Mouse (Mus musculus) embryonic fibroblast, embryonic 13.5 days (primary cell): ENCODE data around the gene Aqp9. TPM values are rescaled to one million over a fixed set of nuclear protein-coding genes. Genes with fewer than 3 reads are reported as not detected.

Experiments
- H3K27ac ChIP-seq: 2 replicates; pipeline ENCODE4 v1.5.1; 2012; ENCODE audit warnings: low read length, control low read depth, inconsistent platforms; ENCODE audit not compliant: insufficient read depth
- H3K4me1 ChIP-seq: 2 replicates; pipeline ENCODE4 v1.6.1; 2011; ENCODE audit warnings: low read length; ENCODE audit not compliant: control insufficient read depth, insufficient read depth
- H3K4me3 ChIP-seq: 2 replicates; pipeline ENCODE4 v1.5.1; 2011; ENCODE audit warnings: mild to moderate bottlenecking, control low read depth, low read length; ENCODE audit not compliant: insufficient read depth
- CTCF ChIP-seq: IDR thresholded peaks from 2 replicates; pipeline ENCODE4 v1.5.1; 2011; ENCODE audit warnings: mild to moderate bottlenecking, control low read depth, low read length, moderate library complexity, borderline replicate concordance; ENCODE audit not compliant: insufficient read depth
- POLR2A ChIP-seq: IDR thresholded peaks from 2 replicates; pipeline ENCODE4 v1.6.1; 2011; ENCODE audit warnings: low read depth, mild to moderate bottlenecking, control low read depth, low read length, moderate library complexity
- polyA plus RNA-seq: library from polyadenylated mRNA; stranded (reverse); fragments of >200 nt; gene quantifications from 2 replicates; pipeline ENCODE4 v1.2.4, GENCODE M21; 2011; ENCODE audit warnings: low read depth; ENCODE audit not compliant: missing spikeins, insufficient read length

The Aqp9 gene
- polyA plus RNA-seq, 1 experiment, result not detected

- no peak overlapping the region for H3K27ac ChIP-seq
- TF ChIP-seq POLR2A, result no peak
- TF ChIP-seq CTCF, result no peak
These were observed 7.4 kb downstream of the Aqp9 start for GRCm38 (mm10) chr9:71160849-71161711.

GRCm38 (mm10) chr9:71159686-71160085 is 8.8 kb downstream of the Aqp9 start:
- H3K4me3 ChIP-seq, result no peak overlapping the region
- TF ChIP-seq CTCF (no peak), POLR2A (no peak)
- H3K4me1 ChIP-seq, result no peaks in the 10 kb centered on the region
- no peak overlapping the region for H3K27ac ChIP-seq

More at GRCm38 (mm10) chr9:71160849-71161711, 7.4 kb downstream of the Aqp9 start:
- no peak overlapping the region for H3K4me3 ChIP-seq
- H3K4me1 ChIP-seq, result no peaks in the 10 kb centered on the region

- H3K27ac ChIP-seq, result no peak overlapping the region
- no peak overlapping the region for H3K4me3 ChIP-seq
- TF ChIP-seq POLR2A (no peak), CTCF (no peak)
- no peaks in the 10 kb centered on the region for H3K4me1 ChIP-seq
These were observed 9.3 kb downstream of the Aqp9 start for GRCm38 (mm10) chr9:71159060-71159626.

GRCm38 (mm10) chr9:71157921-71158646 is 10.4 kb downstream of the Aqp9 start:
- TF ChIP-seq POLR2A, result no peak
- TF ChIP-seq CTCF, result no peak
- no peak overlapping the region for H3K27ac ChIP-seq
- H3K4me1 ChIP-seq, result no peaks in the 10 kb centered on the region
- no peak overlapping the region for H3K4me3 ChIP-seq

GRCm38 (mm10) chr9:71156447-71157035 is 11.9 kb downstream of the Aqp9 start:
- Histone ChIP-seq H3K4me3 (no peak overlapping the region), H3K27ac (no peak overlapping the region), H3K4me1 (no peaks in the 10 kb centered on the region)
- no peak for TF ChIP-seq CTCF
- TF ChIP-seq POLR2A, result no peak

GRCm38 (mm10) chr9:71155399-71156005 is 13.0 kb downstream of the Aqp9 start:
- H3K27ac ChIP-seq, result no peak overlapping the region
- TF ChIP-seq CTCF, result no peak
- no peak for TF ChIP-seq POLR2A
- no peak overlapping the region for H3K4me3 ChIP-seq
- H3K4me1 ChIP-seq, result no peaks in the 10 kb centered on the region

- no peaks in the 10 kb centered on the region for H3K4me1 ChIP-seq
- H3K27ac ChIP-seq, result no peak overlapping the region
- no peak for TF ChIP-seq CTCF
- no peak for TF ChIP-seq POLR2A
- H3K4me3 ChIP-seq, result no peak overlapping the region
These were observed 17.1 kb downstream of the Aqp9 start for GRCm38 (mm10) chr9:71151386-71151785.

GRCm38 (mm10) chr9:71150175-71150574 is 18.3 kb downstream of the Aqp9 start:
- Histone ChIP-seq H3K4me1 (no peaks in the 10 kb centered on the region), H3K4me3 (no peak overlapping the region), H3K27ac (no peak overlapping the region)
- TF ChIP-seq POLR2A (no peak), CTCF (no peak)

- TF ChIP-seq CTCF (no peak), POLR2A (no peak)
- Histone ChIP-seq H3K4me1 (no peaks in the 10 kb centered on the region), H3K4me3 (no peak overlapping the region), H3K27ac (no peak overlapping the region)
These were observed 19.6 kb downstream of the Aqp9 start for GRCm38 (mm10) chr9:71148890-71149289.
